Mouse (Mus musculus) left cerebral cortex, adult 2 months (tissue): ENCODE data around the gene Samt1. TPM values are rescaled to one million over a fixed set of nuclear protein-coding genes. Genes with fewer than 3 reads are reported as not detected.
"Not testable (repeated sequence)": the region's sequence is repeated elsewhere in the genome, so short reads cannot be mapped to it uniquely, and the experiment has no call there.

Source experiments
- DNase-seq, 2 experiments: peaks; one replicate each; pipeline ENCODE4 v3.0.0; 2021 to 2022; ENCODE audit warnings: low spot score in 2 of 2, mixed read lengths in 1 of 2; ENCODE audit errors: extremely low spot score in 1 of 2
- H3K27ac ChIP-seq: fragments of 200-600 bp; 2 replicates; pipeline ENCODE4 v1.8.1; 2022
- H3K4me3 ChIP-seq: fragments of 200-600 bp; 2 replicates; pipeline ENCODE4 v1.8.1; 2022
- CTCF ChIP-seq: fragments of 200-600 bp; IDR thresholded peaks from 2 replicates; pipeline ENCODE4 v1.8.1; 2022; ENCODE audit warnings: antibody characterized with exemption, mild to moderate bottlenecking, moderate library complexity
- intact Hi-C: fragments of 180-260 bp; cut with DNase I; formaldehyde crosslinking; loops from one replicate; pipeline ENCODE4 v1.15.1; 2025
- long read RNA-seq, 2 experiments: library from polyadenylated mRNA; stranded (forward); transcript quantifications; one replicate each; pipeline ENCODE4 v2.0.0; 2021; ENCODE audit warnings: borderline mapping rate in 2 of 2
- total RNA-seq, 2 experiments: library from RNA; stranded (reverse); gene quantifications; 2 replicates each; pipeline ENCODE4 v1.2.3; 2021

Samt1 gene
- not detected for total RNA-seq
- long read RNA-seq, experiment 1 = 0 reads
- long read RNA-seq, experiment 2 = 0 reads

DNA sequence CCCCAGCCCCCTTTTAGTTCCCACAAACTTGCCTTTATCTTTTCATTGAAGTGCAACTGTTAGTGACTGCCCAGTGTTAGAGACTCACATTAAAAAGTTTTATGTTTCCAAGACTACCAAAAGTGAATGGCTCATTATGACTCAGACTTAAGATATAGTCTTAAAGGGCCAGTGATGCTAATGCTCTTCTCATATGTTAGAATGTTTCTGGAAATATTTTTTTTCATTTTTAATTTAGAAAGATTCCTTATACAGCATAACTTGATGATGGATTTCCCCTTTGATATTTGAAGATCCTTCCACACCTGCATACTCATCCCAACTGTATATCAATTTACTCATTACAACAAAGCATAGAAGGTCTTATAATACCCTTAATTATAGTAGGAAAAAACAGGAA is at the start of gene Samt1:
Gene Samt1, minus strand, starts transcription at position 101 of the 400 bp plus-strand sequence.
- DNase-seq, intact Hi-C loops, H3K4me3 ChIP-seq, H3K27ac ChIP-seq: not testable (repeated sequence)

DNA sequence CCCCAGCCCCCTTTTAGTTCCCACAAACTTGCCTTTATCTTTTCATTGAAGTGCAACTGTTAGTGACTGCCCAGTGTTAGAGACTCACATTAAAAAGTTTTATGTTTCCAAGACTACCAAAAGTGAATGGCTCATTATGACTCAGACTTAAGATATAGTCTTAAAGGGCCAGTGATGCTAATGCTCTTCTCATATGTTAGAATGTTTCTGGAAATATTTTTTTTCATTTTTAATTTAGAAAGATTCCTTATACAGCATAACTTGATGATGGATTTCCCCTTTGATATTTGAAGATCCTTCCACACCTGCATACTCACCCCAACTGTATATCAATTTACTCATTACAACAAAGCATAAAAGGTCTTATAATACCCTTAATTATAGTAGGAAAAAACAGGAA is 42.5 kb upstream of the Samt1 start, which contains the start of gene Gm10057:
Gene Gm10057, minus strand, starts transcription at position 101 of the 400 bp plus-strand sequence.
- intact Hi-C loops, H3K4me3 ChIP-seq, H3K27ac ChIP-seq, DNase-seq: not testable (repeated sequence)

DNA sequence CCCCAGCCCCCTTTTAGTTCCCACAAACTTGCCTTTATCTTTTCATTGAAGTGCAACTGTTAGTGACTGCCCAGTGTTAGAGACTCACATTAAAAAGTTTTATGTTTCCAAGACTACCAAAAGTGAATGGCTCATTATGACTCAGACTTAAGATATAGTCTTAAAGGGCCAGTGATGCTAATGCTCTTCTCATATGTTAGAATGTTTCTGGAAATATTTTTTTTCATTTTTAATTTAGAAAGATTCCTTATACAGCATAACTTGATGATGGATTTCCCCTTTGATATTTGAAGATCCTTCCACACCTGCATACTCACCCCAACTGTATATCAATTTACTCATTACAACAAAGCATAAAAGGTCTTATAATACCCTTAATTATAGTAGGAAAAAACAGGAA is 21.3 kb upstream of the Samt1 start, which contains the start of gene 4921511M17Rik:
Gene 4921511M17Rik, minus strand, starts transcription at position 101 of the 400 bp plus-strand sequence.
- intact Hi-C loops = not testable (repeated sequence)

DNA sequence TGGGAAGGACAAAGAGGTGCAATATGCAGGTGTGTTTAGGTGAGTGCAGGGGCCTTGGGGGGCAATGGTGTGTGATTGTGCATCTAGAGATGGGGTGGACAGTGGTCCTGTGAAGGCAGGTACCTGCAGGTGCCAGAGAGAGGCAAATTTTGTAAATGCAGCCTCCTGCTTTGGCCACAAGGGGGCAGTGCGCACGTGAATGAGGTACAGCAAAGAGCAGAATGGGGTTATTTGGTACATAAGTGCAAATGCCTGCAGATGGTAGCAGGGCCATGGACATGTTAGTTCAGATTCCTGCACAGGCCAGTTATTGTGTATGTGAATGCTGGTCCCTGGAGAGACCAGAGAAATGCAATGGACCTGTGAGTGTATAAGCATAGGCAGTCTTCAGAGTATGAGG is 35.5 kb downstream of the Samt1 start:
- H3K4me3 ChIP-seq, DNase-seq, H3K27ac ChIP-seq, intact Hi-C loops: not testable (repeated sequence)

More for the DNA sequence above, 21.3 kb upstream of the Samt1 start, which contains the start of gene 4921511M17Rik:
- H3K4me3 ChIP-seq, H3K27ac ChIP-seq, DNase-seq: not testable (repeated sequence)

DNA sequence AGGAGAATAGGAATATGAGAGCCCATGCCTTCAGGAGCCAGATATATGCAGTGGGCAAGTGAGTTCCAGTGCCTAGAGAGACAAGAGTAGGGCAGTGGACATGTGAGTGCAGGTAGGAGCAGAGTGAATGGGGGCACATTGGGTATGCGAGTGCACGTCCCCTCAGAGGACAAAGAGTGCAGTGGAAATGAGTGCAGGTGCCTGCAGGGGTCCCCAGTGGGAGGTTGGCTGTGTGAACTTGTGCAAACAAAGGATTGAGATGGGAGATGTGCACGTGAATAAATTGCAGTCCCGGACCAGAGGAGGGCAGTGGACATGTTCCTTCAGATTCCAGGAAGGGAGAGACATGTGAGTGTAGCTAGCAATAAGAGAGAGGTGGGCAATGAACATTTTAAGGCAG is 36.0 kb downstream of the Samt1 start:
- DNase-seq, H3K27ac ChIP-seq, H3K4me3 ChIP-seq, intact Hi-C loops: not testable (repeated sequence)

DNA sequence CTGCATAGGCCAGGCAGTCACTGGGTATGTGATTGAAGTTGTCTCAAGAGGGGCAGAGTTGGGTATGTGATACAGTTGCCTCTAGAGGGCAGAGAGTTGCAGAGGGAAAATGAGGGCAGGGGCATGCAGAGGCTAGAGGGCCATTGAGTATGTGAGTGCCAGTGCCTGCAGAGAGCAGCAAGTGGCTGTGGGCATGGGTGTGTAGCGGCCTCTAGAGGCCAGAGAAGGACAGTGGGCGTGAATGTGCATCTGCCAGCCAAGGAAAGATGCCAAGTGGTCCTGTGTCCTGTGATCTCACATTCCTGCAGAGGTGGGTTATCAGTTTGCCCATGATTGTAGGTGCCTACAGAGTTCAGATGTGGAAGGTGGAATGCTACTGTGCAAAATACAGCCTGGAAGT is 38.0 kb downstream of the Samt1 start:
- no peak for DNase-seq
- intact Hi-C loops = no loop called here
- peak; percentile 40 for TF ChIP-seq CTCF
- Histone ChIP-seq H3K4me3 (no peak overlapping the region), H3K27ac (no peak overlapping the region)

DNA sequence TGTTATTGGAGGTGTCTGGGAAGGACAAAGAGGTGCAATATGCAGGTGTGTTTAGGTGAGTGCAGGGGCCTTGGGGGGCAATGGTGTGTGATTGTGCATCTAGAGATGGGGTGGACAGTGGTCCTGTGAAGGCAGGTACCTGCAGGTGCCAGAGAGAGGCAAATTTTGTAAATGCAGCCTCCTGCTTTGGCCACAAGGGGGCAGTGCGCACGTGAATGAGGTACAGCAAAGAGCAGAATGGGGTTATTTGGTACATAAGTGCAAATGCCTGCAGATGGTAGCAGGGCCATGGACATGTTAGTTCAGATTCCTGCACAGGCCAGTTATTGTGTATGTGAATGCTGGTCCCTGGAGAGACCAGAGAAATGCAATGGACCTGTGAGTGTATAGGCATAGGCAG is 59.6 kb downstream of the Samt1 start:
- H3K27ac ChIP-seq, intact Hi-C loops, H3K4me3 ChIP-seq, DNase-seq: not testable (repeated sequence)

Other genes starting within 250 kb of the Samt1 start
- gene Spin2c, start 180.4 kb downstream of the Samt1 start, total RNA-seq = 1 to 10 TPM; 5.9 to 8.2 TPM
- not detected for gene 4921511M17Rik, start 21.2 kb upstream of the Samt1 start, total RNA-seq
- gene Gm10057, start 42.4 kb upstream of the Samt1 start, total RNA-seq = not detected
- gene Gm15140, start 108.0 kb upstream of the Samt1 start, total RNA-seq = not detected